Mouse (Mus musculus) gastrocnemius, postnatal 36 days (tissue): ENCODE results near the gene Utrn. TPM values are rescaled to one million over a fixed set of nuclear protein-coding genes. Genes with fewer than 3 reads are reported as not detected.
A peak's percentile ranks its signal among the peaks of the same experiment; 100 is the strongest.

ENCODE experiments used
- DNase-seq, 2 experiments: peaks; one replicate each; pipeline ENCODE4 v3.0.0; 2022
- intact Hi-C: fragments of 180-260 bp; cut with DNase I; formaldehyde crosslinking; loops from one replicate; pipeline ENCODE4 v1.15.1; 2025
- total RNA-seq, 2 experiments: library from RNA; stranded (reverse); gene quantifications; 2 replicates each; pipeline ENCODE4 v1.2.3; 2021

Gene Utrn
- total RNA-seq, 2 experiments from 2014 or later = 21.8 to 21.9 TPM

DNA sequence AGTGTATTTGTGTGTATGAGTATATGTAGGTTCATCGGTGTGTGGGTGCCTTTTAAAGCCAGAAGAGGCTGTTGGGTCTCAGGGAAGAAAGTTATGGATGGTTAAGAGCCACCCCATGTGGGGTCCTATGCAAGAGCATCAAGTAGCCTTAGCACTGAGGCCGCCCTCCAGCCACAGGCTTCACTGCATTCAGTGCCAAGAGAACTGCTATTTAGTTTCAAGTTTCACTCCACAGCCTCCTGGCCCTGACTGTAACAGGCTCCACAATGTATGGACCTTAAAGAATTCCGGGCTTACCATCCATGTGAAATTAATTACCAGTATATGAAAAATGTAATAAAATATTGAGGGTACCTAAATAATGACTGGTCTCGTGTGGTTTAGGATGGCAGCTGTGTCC lies 60.7 kb downstream of the Utrn start:
- intact Hi-C loops = loop anchor here (5.0 kb wide), 1 partner anchor 59 kb away; the partner anchor contains the start of gene Utrn

DNA sequence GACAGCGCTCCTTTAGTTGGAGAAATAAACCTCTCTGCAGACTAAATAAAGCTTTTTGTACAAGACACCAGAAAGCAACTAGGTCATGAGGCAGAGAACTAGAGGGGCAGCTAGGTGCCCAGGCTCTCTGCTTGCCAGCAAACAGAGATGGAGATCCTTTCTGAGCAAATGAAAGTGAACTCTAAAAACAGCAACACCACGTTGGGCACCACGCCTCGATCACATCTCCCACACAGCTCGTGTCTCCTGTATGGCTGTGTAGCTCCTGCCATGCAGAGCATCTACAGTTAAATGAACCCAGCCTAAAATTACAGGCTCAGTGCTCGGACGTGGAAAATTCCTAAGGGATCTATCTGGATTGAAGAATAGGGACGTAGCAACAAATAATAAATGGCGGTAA lies 61.5 kb downstream of the Utrn start:
- intact Hi-C loops = loop anchor here (5.0 kb wide), 1 partner anchor 60 kb away; the partner anchor contains the start of gene Utrn
- no peak for DNase-seq

More for the DNA sequence above, 60.7 kb downstream of the Utrn start:
- DNase-seq = no peak

DNA sequence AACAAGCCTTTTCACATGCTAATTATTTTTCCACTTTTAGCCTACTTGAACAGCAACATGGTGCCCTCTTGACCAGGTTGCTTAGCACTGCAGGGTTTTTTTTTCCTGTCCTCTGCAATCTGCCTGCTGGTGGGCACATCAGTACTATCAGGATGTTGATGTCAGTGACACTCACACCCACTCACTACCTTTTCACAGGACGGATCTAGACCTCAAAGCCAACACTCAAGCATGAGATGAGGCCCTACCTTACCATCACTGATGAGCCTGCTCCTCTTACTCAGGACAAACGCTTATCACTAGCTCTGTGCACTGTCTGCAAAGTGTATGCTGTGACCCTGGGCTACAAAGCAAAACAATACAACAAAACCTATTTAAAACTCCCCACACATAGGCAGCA lies 63.3 kb downstream of the Utrn start:
- DNase-seq = no peak
- intact Hi-C loops = loop anchor here (5.0 kb wide), 1 partner anchor 61 kb away; the partner anchor contains the start of gene Utrn

DNA sequence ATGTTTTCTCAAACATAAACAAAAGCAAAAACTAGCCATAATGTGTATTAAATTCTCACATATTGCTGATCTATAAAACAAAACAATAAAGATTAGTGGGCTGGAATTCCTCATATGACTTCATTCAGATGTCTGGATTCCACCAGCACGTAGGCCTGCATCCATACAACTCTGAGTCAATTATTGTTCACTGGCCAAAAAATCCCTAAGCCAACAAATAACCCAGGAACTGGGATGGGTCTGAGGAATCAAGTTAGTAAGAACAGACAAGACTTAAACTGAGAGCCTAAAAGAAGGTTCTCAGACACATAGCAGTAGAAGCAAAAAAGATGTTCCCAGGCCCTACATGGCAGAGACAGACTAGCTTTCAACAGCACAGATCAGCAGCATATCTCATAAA lies 65.2 kb downstream of the Utrn start:
- intact Hi-C loops = no loop called here

DNA sequence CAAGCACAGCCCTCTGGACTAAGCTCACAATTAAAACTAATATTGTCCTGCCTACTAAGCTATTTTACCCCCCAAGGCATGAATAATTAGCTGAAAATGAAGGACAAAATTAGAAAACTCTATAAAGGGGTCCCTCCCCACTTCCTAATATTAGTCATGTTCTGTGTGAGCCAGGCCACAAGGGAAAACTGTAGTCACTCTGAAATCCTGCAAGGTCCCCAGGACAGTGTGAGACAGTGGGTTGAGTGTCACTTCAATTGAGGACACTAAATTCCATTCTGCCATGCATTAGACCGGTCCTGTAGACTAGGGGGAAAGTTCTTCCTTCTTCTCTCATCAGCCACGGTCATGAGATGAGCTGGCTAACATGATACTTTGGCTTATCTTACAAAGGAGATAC lies 69.7 kb downstream of the Utrn start:
- intact Hi-C loops = no loop called here
- no peak for DNase-seq

More for the DNA sequence above, 65.2 kb downstream of the Utrn start:
- no peak for DNase-seq

DNA sequence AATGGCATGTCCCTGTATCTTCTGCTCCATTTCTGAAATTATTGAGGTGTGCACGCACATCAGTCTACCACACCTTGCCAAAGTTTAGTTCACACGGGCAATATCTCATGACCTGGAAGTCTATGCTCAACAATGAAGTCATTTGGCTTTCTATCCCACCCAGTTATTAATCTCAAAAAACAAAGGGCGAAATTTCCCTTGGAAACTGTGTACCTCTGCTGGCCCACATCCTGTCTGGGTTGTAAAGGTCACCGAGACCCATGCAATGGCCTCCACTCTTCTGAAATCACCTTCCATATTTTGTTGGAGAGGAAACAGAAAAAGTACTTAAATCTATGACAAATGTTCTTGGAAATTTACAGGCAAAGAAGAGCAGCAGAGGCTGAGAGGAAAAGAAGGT lies 70.9 kb downstream of the Utrn start:
- intact Hi-C loops = no loop called here
- DNase-seq = no peak

DNA sequence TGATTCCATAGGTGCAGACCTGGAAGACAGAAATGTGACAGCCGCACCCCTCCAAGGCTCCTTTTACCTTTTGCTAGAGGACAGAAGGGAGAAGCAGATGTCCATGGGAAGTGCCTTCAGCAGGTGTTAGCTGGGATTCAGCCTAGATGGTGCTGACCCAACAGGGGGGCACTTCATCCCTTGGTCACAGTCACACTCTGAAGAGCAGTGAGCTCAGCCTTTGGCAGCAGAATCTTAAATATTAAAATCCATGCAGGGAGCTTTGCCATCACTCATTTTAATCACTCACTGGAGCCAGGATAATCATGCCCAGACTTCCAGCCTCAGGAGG lies 72.7 kb downstream of the Utrn start:
- no peak for DNase-seq
- intact Hi-C loops = no loop called here

DNA sequence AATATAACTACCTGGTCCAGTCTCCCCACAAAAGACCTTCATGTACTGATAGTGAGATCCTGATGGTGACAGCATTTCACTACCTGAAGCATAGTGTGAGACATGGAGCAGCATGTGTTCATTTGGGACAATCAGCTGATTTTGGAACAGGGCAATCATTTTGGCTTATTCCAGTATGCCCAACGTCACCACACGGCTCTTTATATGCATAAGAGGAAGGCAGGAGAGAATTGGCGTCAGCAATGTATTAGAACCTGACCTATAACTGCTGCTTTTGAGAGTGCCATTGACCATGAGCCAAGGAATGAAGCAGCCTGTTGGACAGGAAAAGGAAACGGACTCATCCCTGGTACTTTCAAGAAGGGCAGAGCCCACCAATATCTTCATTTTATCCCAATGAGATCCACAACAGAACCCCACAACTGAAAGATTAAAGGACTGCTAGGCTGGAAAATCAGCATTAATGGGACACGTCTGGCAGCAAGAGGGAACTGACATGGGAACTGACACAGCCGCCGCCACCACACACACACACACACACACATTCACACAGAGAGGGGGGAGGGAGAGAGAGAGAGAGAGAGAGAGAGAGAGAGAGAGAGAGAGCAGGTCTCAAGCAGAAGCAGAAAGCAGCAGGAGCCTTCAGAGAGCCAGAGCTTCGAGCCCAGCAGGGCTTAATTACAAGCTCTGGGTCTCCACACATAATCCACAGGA lies 73.2 kb downstream of the Utrn start:
- intact Hi-C loops = no loop called here
- no peak for DNase-seq

DNA sequence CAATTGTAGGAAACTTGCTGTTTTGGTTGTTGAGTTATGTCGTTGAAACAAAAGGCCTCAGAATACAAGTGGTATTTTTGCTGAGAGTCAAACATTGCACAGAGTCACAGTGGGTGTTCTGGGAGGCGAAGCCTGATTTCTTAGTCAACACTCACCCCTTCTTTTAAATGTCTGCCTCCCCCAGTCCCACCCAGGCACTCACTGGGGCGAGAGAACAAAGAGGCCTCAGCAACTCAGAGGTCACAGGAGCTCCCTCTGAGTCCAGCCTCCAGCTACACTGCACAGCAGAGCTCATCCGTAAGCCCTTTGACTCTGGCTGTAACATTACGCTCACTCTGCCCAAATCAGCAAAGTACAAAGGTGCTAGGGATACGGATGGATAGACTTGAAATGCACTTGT lies 77.1 kb downstream of the Utrn start:
- DNase-seq = no peak
- intact Hi-C loops = no loop called here

DNA sequence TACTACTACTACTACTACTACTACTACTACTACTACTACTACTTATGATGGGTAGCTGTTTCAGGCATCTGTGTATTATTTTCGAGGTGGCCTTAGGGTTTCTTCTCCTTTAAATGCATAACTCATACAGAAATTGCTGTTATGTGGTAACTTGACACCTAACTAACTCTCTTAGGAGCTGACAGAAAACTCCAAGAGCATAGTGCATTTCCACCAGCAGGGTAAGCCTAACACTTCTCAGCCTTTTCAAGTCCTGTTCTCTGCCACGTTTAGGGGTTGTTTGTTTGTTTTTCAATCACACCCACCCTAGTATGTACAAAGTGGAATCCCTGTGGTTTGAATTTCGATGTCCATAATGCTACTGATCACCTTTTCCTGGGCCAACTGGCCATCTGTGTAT lies 78.3 kb downstream of the Utrn start:
- intact Hi-C loops = no loop called here
- DNase-seq = no peak

DNA sequence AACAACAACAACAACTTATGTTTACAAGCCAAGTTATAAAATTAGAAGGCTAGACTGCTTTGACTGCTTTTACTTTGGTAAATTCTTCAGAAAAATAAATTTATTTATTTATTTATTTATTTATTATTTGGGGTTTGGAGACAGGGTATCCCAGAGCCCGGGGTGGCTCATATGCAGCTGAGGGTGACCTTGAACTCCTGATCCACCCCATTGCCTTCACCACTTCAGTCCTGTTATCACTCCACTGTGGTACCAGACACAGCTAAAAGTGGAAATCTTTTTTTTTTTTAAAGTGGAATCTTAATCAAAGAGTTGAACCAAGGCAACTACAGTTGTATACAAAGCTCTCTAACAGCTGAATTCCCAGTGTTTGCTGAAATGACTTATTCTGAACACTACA lies 80.6 kb downstream of the Utrn start:
- DNase-seq = no peak
- intact Hi-C loops = no loop called here

DNA sequence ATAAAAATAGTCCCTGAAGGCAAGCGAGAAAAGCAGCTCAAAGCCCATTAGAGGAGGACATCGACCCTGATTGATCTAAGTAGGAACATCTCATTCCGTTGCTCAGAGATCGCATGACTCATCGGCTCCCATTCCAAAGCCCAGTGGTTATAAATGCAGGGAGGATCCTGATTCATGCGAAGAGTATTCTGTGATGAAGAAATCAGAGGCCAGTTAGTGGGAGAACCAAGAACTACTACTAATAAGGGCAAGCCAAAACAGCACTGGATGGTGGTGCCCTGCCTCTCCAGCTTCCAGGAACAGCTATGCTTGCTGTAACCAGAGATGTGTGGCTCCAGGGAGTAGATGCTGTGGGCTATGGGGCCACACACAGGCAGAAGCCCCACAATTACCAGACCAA lies 81.2 kb downstream of the Utrn start:
- intact Hi-C loops = no loop called here
- DNase-seq = peak in 1 of 2 experiments; percentile 39

DNA sequence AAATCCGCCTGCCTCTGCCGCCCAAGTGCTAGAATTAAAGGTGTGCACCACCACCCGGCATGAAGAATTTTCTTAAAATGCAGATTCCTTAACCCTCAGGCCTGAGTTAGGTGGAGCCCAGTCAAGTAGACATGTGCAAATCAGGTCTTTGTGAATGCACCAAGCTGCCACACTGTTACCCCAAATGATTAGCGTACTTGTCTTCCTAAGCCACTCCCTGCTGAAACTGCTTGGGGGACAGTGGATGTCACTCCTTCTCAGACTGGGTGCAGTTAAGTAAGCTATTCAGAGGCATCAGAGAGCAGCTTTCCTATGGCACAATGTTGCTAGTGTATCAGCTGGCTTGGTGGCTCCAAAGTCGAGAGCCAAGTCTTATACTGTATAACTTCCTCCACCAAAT lies 83.9 kb downstream of the Utrn start:
- intact Hi-C loops = no loop called here
- DNase-seq = no peak

DNA sequence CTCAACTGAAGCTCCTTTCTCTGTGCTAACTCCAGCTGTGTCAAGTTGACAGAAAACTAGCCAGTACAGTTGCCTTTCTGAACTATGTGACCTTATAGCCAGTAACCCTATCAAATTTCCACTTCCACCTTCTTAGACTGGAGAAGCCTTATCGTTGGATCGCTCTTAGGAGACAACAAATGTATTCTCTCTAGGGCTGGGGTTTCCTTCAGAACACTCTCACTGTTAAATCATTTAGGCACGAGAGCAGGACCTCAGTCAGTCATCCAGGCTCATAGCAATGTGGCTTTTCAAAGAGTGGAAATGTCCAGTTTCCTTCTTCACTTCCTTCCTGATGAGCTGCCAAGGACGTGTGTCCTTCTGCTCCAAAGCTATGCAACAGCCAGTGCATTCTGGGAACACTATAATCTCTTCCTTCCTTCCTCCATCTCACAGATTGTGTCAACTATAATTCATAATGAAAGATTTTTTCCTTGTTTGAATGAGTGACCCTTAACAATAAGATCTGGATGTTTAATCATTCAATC lies 87.7 kb downstream of the Utrn start:
- no peak for DNase-seq
- intact Hi-C loops = no loop called here

DNA sequence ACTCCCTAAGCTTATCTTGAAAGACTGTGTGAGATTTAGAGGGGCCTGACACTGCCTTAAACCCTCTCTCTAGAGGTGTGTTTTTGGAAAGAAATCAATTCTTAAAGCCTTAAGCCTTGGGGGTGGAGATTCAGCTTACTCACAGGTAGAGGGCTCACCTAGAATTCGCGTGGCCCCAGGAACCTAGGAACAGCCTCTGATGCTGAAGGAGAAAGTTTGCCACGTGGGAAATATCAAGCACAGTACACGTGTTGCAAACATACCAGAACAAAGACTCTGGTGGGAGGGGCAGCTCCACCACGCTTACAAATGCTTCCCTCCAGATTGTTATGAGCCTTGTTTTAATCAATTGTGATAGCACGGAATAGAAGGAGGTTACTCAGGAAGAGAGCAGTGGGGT lies 96.0 kb downstream of the Utrn start:
- no peak for DNase-seq
- intact Hi-C loops = no loop called here

DNA sequence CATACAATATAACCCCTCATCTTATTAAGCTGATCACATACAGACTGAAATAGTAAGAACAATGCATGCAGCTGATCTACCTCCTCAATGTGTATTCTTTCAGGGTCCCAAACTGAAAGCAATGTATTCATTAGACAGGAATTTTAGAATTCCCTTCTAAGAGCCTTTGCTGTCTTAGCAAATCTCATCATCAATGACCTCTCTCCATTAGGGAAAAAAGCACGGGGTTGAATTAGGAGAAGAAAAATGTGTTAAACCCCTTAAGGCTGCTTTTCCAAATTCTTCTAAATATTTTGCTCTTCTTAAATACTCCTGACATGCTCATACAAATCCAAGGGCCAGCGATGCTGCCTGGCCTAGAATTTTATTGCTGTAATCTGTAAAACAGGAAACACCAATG lies 97.7 kb downstream of the Utrn start:
- intact Hi-C loops = no loop called here
- no peak for DNase-seq

DNA sequence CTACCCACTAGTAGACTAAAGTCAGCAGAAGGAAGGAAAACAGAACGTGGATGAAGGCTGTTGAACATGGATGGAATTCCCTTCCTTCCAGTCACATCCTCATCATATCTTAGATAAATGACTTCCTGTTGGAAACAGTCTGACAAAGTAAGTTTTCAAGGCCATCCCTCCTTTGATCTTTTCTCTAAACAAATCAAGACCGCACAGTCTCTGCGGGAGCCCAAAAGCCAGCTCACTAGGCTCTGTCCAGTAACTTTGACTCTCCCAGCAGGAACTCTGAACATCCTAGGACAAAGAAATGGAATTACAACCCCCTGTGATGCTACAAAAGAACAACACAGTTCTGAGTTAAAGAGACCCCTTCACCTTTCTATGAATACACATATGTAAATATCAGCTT lies 106.5 kb downstream of the Utrn start:
- DNase-seq = no peak
- intact Hi-C loops = no loop called here

DNA sequence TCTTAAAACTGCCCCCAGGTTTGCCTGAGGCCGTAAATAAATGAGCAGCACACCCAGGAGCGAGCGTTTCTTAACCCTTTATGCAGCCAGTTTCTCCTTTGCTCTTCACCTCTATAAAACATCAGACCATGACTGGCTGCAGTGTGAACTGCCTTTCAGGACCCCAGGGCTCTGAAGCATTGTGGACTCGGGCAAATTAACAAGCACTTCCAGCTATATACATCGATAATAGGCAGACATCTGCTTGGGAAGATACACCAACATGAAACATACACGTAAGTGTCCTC lies 110.5 kb downstream of the Utrn start:
- intact Hi-C loops = no loop called here
- DNase-seq = no peak

DNA sequence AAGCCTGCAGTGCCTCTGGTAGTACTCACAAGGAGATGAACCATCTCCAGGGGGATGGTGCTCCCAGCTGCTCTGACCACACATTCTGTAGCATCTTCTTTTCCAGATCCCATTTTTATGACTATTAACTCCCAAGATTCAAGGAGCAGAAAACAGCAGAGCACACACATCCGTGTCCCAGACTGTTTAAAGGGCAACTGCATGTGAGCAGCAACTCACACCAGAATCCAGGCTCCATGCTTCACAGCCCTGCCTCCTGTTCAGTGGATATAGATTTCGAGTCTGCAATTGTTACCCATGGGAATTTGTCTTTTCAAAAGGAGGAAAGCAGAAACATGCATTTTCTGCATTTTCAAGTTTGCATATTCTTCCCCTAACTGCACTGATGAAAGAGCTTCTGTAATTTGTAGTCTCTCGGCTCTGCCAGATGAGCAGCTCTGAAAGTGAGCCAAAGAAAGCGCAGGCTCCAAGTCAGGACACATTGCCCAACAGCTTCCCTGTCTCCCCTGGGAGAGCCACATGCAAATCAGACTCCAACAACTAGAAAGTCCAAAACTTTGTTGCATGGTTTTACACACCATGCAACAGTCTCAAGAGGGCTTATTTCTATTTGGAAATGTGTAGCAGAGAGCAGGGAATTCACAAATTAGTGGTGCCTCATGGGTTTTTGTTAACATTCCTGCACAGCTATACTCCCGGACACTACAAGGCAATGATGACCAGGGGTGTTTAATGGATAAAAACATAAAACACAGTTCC lies 111.0 kb downstream of the Utrn start:
- DNase-seq = peak; percentile 63 to 76
- intact Hi-C loops = no loop called here

DNA sequence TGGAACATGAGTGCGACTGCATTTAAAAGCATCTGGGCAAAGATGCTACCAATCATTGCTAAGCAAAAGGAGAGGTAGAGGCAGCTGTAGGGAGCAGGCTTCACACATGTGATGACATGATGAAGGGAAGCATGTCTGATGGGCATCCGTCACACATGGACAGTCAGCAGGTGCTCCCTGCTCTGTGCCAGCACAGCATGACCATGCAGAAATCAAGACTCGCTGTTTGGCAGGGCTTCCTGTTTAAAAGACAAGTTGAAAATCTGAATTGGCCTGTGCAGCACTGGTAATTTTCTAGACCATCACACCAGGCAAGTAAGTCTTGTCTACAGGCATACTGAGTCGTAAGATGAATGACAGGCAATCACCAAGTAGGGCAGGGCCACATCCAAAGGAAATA lies 112.5 kb downstream of the Utrn start:
- intact Hi-C loops = no loop called here
- no peak for DNase-seq

DNA sequence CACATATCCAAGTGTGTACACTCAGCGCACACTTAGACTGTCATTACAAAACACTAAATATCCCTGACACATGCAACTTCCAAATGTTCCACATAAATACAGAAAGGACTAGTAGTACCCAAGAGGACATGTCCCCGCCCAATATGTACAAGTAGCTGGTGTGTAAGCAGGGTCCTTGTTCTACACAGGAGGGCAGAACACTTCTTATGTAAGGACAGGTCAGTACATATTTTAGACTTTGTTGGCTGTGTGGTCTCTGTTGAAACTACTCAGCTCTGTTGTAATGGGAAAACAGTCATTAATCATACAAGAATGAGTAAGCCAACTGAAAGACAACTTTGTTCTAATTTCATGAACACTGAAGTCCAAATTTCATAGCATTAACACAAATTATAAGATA lies 114.3 kb downstream of the Utrn start:
- intact Hi-C loops = no loop called here
- DNase-seq = no peak

DNA sequence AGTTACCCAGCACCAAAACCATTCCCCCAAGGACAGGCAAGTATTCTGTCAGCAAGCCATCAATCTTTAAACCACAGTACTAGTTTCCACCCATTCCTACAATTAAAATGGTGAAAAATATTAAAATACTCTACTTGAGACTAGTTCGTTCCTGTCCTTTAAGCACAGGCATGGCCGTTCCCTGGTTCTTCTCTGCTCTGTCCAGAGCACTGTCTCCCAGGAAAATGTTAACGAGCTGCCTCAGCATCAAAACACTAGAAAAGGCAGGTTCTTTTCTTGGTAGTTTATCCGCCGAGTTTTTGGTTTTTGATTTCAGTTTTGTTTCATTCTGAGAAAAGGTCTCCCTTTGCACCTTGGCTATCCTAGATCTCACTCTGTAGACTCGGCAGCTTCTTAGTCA lies 115.0 kb downstream of the Utrn start:
- intact Hi-C loops = no loop called here
- DNase-seq = no peak
